Mouse (Mus musculus): Measurements from ENCODE around the gene Src. TPM values are rescaled to one million over a fixed set of nuclear protein-coding genes. Genes with fewer than 3 reads are reported as not detected.

Gene Src
- polyA plus RNA-seq, 1 experiment, result 98.1 TPM

- TF ChIP-seq POLR2A (IDR thresholded peaks at IDR 0.05; ENCODE audit: borderline replicate concordance, extremely low read depth, insufficient read depth, insufficient read length, poor library complexity, severe bottlenecking), result no peak
- no peak for TF ChIP-seq CTCF (IDR thresholded peaks at IDR 0.05; ENCODE audit: borderline replicate concordance, extremely low read depth, insufficient read depth, insufficient read length)
- DNase-seq (ENCODE audit: low read depth), result no peak
Observed at GRCm38 (mm10) chr2:157519452-157519851, 101.2 kb downstream of the Src start.

- TF ChIP-seq POLR2A (IDR thresholded peaks at IDR 0.05; ENCODE audit: borderline replicate concordance, extremely low read depth, insufficient read depth, insufficient read length, poor library complexity, severe bottlenecking) (no peak), CTCF (IDR thresholded peaks at IDR 0.05; ENCODE audit: borderline replicate concordance, extremely low read depth, insufficient read depth, insufficient read length) (no peak)
- peak; percentile 92 for DNase-seq (ENCODE audit: low read depth)
Observed at GRCm38 (mm10) chr2:157520496-157520895, 102.3 kb downstream of the Src start.

Other genes starting within 250 kb of the Src start
- gene Rbl1, start 213.9 kb upstream of the Src start, polyA plus RNA-seq (2012; rRNA removed), result 12.9 and 15.4 TPM in 2 replicates
- 195 and 208 TPM in 2 replicates for gene Rpn2, start 139.4 kb upstream of the Src start, polyA plus RNA-seq (2012; rRNA removed)
- gene Mroh8, start 138.9 kb upstream of the Src start, polyA plus RNA-seq (2012; rRNA removed), result 0.34 and 0.38 TPM in 2 replicates
- 2.1 and 2.8 TPM in 2 replicates for gene Ghrh, start 70.9 kb upstream of the Src start, polyA plus RNA-seq (2012; rRNA removed)
- gene Manbal, start 50.9 kb upstream of the Src start, polyA plus RNA-seq (2012; rRNA removed), result 80.2 and 93.0 TPM in 2 replicates
- 8,068 and 9,838 TPM in 2 replicates for gene Nnat, start 141.6 kb downstream of the Src start, polyA plus RNA-seq (2012; rRNA removed)
- gene Blcap, start 152.8 kb downstream of the Src start, polyA plus RNA-seq (2012; rRNA removed), result 225 and 231 TPM in 2 replicates